Comparison of ENCODE assay signal across 21 mouse cellular contexts in the genomic region with DNA sequence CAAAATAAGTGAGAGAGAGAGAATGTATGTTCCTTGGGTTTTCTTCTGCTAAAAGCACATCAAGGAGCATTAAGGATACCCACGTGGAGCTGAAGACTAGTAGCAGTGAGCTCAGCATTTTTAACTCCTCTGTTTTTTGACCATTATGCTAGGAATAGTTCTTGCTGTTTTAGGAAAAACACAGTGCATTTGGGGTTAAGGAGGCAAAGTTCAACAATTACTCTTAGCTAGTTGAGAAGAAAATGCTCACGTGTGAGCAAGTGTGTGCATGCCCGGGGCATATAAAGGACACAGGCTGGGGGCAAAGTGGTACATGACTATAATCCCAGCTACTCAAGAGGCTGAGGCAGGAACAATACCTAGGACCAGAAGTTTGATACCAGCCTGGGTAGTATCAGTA.
"Had no signal": no experiment of that assay in that cellular context is flagged by ENCODE, and none has a peak within 500 bp of the region (broad histone marks: within the 10 kb centered on the region; RNA-seq: fewer than 3 reads in every experiment).

No protein-coding gene starts in this region.

- ATAC-seq: forebrain, postnatal 0 days; hindbrain, postnatal 0 days; intestine, embryonic 16.5 days; liver, embryonic 12.5 days had no signal

- H3K9me3 ChIP-seq: heart, embryonic 13.5 days; heart, embryonic 15.5 days; hindbrain, embryonic 13.5 days; hindbrain, embryonic 15.5 days; limb, embryonic 13.5 days; limb, embryonic 15.5 days; liver, embryonic 12.5 days had no signal

- H3K4me3 ChIP-seq: heart, adult 2 months; heart, embryonic 13.5 days; heart, embryonic 15.5 days; hindbrain, embryonic 13.5 days; hindbrain, embryonic 15.5 days; limb, embryonic 13.5 days; limb, embryonic 15.5 days; liver, embryonic 12.5 days had no signal

- H3K4me2 ChIP-seq: heart, embryonic 11.5 days; heart, embryonic 13.5 days; heart, embryonic 15.5 days; hindbrain, embryonic 13.5 days; hindbrain, embryonic 15.5 days; limb, embryonic 13.5 days; limb, embryonic 15.5 days; liver, embryonic 12.5 days had no signal

- H3K9ac ChIP-seq: forebrain, postnatal 0 days; heart, embryonic 13.5 days; heart, embryonic 15.5 days; hindbrain, embryonic 13.5 days; hindbrain, embryonic 15.5 days; limb, embryonic 13.5 days; limb, embryonic 15.5 days; liver, embryonic 12.5 days; liver, embryonic 14.5 days had no signal

- H3K4me1 ChIP-seq: hindbrain, embryonic 13.5 days; hindbrain, embryonic 15.5 days; limb, embryonic 13.5 days; limb, embryonic 15.5 days; liver, embryonic 12.5 days had no signal

- DNase-seq: forebrain, postnatal 0 days; gastrocnemius, postnatal 14 days; gastrocnemius, postnatal 36 days; heart, adult 11 months; heart, adult 2 months; heart, postnatal 14 days; heart, postnatal 36 days; layer of hippocampus, adult 9-11 months; layer of hippocampus, postnatal 36 days; left cerebral cortex, postnatal 4 days had no signal

- H3K27ac ChIP-seq: heart, adult 2 months; heart, embryonic 13.5 days; heart, embryonic 15.5 days; hindbrain, embryonic 13.5 days; hindbrain, embryonic 15.5 days; hindbrain, postnatal 0 days; limb, embryonic 13.5 days; limb, embryonic 15.5 days; liver, embryonic 12.5 days; liver, embryonic 14.5 days had no signal

- H3K27me3 ChIP-seq: heart, embryonic 13.5 days; heart, embryonic 15.5 days; hindbrain, embryonic 13.5 days; hindbrain, embryonic 15.5 days; limb, embryonic 13.5 days; limb, embryonic 15.5 days; liver, embryonic 12.5 days had no signal
